Mouse (Mus musculus) MEL-GATA-1-ER (cell line): ENCODE results near the gene Leng9.

Experiments
- DNase-seq: peaks from one replicate; pipeline ENCODE4 v3.0.0-alpha.2; 2012; ENCODE audit warnings: low read depth; ENCODE audit errors: extremely low read depth

The Leng9 gene

DNA sequence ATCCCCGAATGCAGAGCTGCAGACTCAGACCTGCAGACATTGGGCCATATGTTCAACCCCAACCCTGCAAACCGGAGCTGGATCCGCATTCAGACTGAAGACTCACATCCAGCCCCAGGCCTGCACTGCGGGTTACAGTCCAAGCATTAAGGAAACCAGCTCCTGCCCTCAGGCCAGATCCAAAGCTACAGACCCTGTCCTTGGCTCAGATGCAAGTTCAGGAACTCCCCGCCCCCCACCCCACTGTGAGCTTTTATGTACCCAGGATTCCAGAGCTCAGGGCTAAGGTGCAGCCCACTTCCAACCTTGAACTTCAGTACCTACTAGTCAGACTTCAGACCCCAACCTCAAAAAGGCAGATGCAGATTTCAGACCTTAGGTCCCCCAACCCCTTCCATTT lies 25.3 kb downstream of the Leng9 start:
- no peak for DNase-seq

DNA sequence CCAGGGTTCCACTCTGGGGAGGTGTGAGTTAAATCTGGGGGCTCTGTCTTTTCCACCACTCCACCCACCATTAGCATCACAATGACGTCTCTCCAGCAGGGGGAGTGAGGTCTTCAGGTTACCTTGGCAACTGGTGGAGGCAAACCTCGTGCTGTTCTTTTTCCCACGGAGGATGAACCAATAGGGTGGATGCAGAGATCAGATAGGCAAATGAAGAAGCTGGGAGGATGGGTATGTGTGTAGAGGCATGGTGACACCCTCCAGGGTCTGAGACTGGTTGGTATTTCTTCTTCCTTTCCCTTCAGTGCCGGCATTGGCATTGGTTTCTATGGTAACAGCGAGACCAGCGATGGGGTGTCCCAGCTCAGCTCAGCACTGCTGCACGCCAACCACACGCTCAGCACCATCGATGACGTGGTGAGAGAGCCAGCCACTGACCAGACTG lies 25.8 kb downstream of the Leng9 start:
- no peak for DNase-seq

DNA sequence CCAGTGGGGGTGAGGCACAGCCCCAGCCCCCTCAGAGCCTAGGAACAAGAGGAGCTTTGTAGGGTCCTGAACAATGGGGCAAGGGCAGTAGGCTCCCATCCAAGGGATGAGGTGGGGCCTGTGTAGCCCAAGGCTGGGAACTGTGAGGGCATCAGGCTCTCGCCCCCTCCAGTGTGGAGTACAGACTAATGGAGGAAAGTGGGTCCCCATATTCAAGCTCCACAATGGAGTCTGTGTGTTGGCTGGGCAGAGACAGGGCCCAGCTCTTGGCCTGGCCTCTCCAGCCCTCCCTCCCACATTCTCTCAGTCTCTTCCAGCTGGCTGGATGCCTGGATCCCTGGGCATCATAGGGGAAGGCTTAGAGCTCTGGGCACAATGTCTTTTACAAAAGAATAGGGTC lies 26.4 kb downstream of the Leng9 start:
- no peak for DNase-seq

DNA sequence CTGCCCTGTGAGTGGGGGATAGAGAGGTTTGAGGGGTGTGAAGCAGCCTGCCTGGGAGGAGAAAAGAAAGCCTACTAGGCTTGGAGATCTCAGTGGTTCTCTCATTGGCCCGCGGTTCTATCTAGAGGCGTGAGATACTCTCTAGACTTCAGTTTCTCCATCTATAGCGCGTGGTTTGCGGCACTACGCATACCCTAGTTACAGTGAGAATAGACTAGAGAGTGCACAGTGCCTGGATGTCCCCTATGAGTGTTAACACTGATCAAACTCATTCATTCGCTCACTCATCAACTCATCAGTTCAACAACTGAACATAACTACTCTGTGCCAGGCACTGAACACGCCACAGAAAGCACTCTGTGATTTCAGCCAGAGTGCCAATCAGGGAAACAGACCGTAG lies 27.4 kb downstream of the Leng9 start:
- DNase-seq: no peak

DNA sequence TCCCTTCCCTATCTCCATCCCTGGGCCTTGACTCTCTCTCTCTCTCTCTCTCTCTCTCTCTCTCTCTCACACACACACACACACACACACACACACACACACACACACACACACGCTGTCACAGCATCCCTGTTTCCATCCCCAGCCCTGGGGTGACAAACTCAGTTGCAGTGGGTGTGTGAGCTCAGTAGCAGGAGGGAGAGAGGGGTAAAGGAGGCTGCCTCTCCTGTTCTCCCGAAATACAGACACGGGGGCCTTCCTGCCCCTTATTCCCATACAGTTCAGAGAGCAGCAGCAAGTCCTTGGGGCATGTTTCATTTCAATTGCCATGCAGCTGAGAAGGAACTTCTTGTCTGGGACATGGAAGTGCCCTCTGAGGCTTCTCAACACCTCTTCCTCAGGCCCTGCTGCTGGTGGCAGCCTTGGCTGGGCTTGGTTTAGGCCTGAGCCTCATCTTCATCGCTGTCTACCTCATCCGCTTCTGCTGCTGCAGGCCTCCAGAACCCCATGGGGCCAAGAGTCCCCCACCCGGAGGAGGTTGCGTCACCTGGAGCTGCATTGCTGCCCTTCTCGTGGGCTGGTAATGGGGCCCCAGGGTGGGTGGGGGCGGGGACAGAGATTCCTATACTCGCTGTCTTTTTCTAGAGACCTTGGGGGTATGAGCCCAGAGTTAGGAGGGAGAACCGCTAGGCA lies 28.0 kb downstream of the Leng9 start:
- no peak for DNase-seq

DNA sequence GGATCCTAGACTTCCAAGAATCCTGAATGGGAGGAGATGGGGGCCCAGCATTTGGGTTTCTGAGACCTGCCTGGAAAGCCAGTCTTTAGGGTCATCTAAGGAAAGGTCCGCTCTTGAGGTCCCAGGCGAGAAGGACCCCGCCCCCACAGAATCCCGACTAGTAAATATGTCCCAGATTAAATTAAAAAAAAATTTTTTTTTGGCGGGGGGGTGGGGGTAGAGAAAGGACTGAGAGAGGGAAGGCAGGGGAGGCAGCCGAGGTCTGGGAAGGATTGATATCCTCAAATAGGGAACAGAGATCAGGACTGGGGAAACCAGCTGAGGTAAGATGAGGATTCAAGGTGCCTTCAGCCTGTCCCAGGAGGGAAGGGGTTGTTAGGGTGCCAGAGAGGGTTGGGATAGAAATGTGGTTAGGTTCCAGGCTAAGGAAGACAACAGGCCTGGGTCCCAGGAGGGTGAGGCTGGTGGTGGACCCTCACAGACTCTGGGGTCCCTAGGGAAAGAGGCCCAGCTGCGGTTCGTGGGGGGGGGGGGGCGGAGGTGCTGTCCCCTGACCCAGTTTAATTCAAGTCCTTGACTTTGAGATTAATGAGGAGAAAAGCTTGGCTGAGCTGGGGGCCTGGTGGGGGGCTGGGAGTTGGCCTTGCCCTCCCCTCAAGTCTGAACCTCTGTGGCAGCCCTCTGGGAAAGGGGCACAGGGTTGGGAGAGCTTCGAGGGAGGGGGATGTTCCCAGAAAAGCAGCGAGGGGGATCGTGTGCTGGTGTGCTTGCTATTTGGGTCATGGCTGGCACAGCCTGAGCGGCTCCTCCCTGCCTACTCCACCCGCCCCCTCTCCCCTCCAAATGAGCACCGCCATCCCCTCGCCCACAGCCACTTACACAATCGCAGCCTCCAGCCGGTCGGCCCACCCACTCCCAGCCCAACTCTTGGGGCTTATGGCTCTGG lies 29.9 kb downstream of the Leng9 start:
- no peak for DNase-seq

DNA sequence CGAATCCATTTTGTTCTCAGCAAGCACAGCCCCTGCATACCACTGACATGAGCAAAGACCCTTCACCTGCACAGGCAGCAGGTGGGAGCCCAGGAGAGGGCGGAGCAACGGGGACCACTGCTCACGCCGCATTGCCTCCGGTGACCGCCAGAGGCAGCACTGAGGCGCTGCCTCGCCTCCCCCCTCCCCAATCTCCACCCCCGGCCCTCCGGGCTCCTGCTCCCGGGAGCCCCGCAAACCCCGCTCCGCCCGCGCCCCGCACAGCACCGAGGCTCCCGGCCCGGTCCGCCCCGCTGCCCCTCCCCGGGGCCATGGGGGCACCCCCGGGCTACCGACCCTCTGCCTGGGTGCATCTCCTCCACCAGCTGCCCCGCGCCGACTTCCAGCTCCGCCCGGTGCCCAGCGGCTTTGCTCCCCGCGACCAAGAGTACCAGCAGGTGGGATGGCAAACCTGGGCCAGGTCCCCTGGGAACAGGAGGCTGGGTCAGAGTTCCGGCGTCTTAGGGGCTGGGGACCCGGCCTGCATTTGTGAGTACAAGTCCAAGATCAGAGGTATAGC lies 30.8 kb downstream of the Leng9 start, which contains the start of gene Ttyh1:
Ttyh1 (plus strand) TSS at position 65 of the 559 bp plus-strand sequence.
- no peak for DNase-seq

DNA sequence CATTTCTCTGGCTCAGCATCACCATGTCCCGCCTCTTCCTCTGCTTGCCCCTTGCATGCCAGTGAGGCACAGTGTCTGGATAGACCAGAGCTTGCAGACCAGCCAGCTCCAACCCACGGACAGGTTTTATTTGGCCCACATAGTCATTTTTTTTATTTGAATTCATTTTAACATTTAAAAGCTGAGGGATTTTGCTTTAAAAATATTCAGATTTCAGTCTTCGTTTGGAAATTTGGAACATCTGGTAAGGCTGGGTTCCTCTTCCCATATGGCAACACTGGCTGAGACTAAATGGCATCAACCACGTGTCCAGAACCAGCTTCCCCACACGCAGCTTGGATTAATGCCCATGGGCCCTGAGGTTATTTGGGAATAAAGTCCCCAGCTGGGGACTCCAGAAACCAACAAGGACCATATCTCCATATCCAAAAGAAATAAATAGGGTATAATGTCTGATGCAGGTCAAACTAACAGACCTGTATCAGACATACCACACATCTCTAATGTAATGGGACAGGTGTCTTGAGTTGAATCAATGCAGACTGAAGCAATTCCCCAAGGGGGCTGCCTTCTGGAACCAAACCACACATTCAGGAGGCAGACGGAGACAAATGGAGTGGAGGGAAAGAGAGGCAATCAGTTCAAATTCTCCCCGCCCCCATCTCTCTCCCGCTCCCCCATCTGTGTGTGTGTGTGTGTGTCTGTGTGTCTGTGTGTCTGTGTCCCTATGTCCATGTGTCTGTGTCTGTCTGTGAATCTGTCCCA lies 32.9 kb downstream of the Leng9 start:
- no peak for DNase-seq

DNA sequence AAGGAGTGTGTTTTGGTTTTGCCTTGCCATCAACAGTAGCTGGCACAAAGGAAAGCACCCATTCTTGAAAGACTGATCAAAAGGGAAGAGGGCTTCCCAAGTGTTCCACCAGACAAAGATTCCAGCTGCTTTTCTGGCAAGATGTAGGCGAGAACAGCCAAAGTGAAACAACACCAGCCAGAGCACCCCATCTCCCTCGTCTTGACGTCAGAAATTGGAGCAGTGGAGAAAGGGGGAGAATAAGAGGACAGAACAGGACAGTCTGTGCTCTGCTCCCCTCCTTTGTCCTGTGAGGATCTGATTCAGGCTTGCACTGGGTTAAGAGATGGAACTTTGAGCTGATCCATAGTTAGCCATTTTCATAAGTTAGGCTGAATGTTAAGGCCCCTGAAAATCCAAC lies 38.4 kb downstream of the Leng9 start:
- no peak for DNase-seq

DNA sequence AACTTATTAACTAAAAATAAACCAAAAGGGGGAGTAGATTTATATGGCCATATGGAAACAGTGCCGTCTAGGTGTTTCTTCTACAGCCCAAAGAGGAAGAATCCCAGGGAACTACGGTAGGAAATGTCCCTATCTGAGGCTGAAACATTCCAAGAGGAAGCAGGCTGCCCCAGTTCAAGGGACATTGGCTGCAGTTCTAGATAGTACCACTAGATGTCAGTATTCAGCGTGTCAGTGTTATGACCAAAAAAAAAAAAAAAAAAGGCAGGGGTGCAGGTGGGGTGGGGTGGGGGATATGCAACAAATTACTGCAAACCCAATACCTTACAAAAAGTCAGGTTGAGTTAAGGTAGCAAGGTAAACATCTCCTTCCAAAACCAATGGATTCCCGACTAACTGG lies 46.8 kb downstream of the Leng9 start:
- DNase-seq: no peak

DNA sequence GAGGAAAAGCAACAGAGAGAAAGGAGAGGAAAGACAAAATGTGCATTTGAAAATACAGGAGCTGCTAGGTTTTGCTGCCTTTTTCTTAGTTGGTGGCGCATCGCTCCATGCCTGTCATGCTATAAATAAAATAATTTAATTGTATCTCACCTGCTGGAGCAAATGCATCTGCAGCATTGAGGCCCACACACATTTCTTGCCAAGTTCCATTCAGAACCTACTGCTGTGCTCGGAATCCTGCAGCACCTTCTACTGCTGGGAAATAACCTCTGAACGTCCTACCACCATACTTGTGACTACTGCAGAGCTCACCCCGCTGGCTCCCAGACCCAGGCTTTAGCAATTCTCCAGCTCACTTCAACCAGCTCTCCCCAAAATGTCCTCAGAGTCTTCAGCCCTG lies 49.0 kb downstream of the Leng9 start:
- DNase-seq: no peak

DNA sequence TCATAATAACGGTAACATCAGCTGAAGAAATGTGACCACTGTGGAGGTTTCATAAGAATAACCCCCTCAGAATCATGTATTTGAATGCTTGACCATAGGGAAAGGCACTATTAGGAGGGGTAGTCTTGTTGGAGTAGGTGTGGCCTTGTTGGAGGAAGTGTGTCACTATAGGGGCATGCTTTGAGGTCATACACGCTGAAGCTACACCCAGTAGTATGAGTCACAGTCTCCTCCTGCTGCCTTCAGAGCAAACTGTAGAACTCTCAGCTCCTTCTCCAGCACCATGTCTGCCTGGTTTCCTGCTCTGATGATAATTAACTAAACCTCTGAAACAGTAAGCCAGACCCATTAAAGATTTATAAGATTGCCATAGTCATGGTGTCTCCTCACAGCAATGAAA lies 51.3 kb downstream of the Leng9 start:
- no peak for DNase-seq

DNA sequence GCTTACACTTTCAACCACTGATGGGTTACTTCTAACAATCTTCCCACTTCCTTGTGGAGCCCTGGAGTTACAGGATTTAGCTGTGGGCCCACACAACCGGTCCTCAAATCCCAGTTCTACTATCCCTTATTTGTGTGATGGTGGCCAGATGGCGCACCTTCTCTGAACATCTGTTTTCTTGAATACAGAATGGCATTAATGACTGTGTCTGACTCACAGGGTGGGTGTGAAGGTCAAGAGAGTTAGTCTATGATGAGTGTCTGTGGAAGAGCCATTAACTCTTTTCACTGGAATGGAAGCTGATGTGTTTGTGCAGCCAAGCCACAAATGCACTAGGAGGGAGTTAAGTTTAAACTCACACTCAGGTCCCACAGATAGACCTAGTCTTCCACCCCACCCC lies 51.9 kb downstream of the Leng9 start:
- no peak for DNase-seq
